Mouse (Mus musculus) heart, embryonic 14.5 days (tissue): ENCODE data around the gene Idh3g. TPM values are rescaled to one million over a fixed set of nuclear protein-coding genes. Genes with fewer than 3 reads are reported as not detected.

ENCODE experiments used
- ATAC-seq: fragments of 200-750 bp; cut with Nextera tagmentation; 2 replicates; pipeline ENCODE4 v1.8.0; 2017; ENCODE audit warnings: low read depth, moderate TSS enrichment; ENCODE audit not compliant: insufficient number of reproducible peaks, insufficient read depth, low FRiP score
- H3K27ac ChIP-seq, 2 experiments: fragments of 200-500 bp in 1 of 2; fragments of 300-500 bp in 1 of 2; sonication (generic) in 1 of 2; replicated peaks in 1 of 2; 2 replicates each; pipeline ENCODE4 v1.5.1; 2012 to 2014; ENCODE audit warnings: low read depth in 2 of 2, low read length in 2 of 2, control low read depth in 1 of 2, mild to moderate bottlenecking in 1 of 2, mixed read lengths in 1 of 2; ENCODE audit not compliant: control insufficient read depth in 1 of 2, insufficient read depth in 1 of 2
- H3K27me3 ChIP-seq: fragments of 300-500 bp; sonication (generic); 2 replicates; pipeline ENCODE4 v1.6.1; 2014; ENCODE audit warnings: mild to moderate bottlenecking, low read length, control low read depth; ENCODE audit not compliant: control insufficient read depth, insufficient read depth
- H3K36me3 ChIP-seq: fragments of 300-500 bp; sonication (generic); 2 replicates; pipeline ENCODE4 v1.6.1; 2014; ENCODE audit warnings: mild to moderate bottlenecking, control low read depth, low read length, mixed read lengths; ENCODE audit not compliant: control insufficient read depth, insufficient read depth
- H3K4me1 ChIP-seq, 2 experiments: fragments of 200-500 bp in 1 of 2; fragments of 300-500 bp in 1 of 2; sonication (generic) in 1 of 2; 2 replicates each; pipeline ENCODE4 v1.6.1; 2012 to 2014; ENCODE audit warnings: low read length in 2 of 2, control low read depth in 1 of 2, mixed read lengths in 1 of 2; ENCODE audit not compliant: control insufficient read depth in 2 of 2, insufficient read depth in 2 of 2
- H3K4me2 ChIP-seq: fragments of 300-500 bp; sonication (generic); 2 replicates; pipeline ENCODE4 v1.6.1; 2014; ENCODE audit warnings: mild to moderate bottlenecking, low read length
- H3K4me3 ChIP-seq, 2 experiments: fragments of 200-500 bp in 1 of 2; fragments of 300-500 bp in 1 of 2; sonication (generic) in 1 of 2; 2 replicates each; pipeline ENCODE4 v1.5.1; 2012 to 2014; ENCODE audit warnings: low read length in 2 of 2, mild to moderate bottlenecking in 2 of 2, control low read depth in 1 of 2, low read depth in 1 of 2, moderate library complexity in 1 of 2; ENCODE audit not compliant: control insufficient read depth in 1 of 2, insufficient read depth in 1 of 2
- H3K9ac ChIP-seq: fragments of 300-500 bp; sonication (generic); 2 replicates; pipeline ENCODE4 v1.6.1; 2014; ENCODE audit warnings: mild to moderate bottlenecking, low read length
- H3K9me3 ChIP-seq: fragments of 300-500 bp; sonication (generic); 2 replicates; pipeline ENCODE4 v1.6.1; 2016; ENCODE audit warnings: low read length, control low read depth; ENCODE audit not compliant: control insufficient read depth
- WGBS: fragments of 180-500 bp; shearing (Covaris S2); extraction: QIAGEN DNeasy Blood & Tissue Kit; methylation state at CpG from one replicate; pipeline ENCODE4 v1.1.7; 2014; 5-methylcytosine and 5-hydroxymethylcytosine counted together
- polyA plus RNA-seq: library from polyadenylated mRNA; unstranded; fragments of >200 nt; fragmentation: Nextera tagmentation; extraction: Ambion mirVana; gene quantifications from 2 replicates; pipeline ENCODE4 v1.2.1, GENCODE M21; 2014

Gene Idh3g
- 498 and 508 TPM in 2 replicates for polyA plus RNA-seq

DNA sequence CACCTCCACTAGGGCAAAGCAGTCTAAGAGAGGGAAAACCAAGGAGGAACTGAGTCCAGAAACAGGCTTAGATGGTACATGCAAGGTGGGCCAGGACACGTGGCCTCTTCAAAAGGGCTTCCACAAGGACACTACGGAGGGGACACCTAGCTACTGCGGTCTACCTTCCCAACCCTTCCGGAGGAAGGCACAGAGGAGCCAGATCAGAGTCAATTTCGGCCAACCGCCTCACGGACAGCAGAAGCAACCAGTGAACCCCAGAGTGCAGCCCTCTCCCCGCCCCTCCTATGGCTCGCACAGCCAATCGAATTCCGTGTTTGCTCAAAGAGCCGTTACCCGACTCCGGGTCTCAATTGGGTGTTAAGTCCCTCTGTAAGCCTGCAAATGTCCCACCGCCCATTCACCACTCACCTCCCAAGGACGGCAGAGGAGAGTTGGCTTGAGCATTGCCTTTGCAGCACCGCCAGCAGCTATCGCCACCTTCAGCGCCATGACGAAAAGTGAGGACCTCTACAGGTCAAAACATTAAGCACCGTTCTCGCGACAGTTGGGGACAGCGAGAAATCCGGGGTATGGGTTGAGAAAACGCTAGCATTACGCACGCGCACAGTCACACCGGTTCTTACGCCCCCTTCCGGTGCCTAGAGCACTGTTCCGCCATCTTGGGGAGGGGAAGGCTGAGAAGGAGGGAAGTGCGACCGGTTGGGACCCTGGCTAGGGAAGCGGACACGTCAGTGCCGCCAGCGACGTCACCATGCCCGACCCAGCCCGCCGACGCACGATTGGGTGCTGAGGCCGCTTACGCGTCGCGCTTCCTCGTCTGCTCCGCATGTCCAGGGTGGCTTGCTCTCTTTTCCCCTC, at the start of gene Idh3g, which contains the start of gene Ssr4:
Gene Idh3g (minus strand): TSS at position 534 of the 861 bp plus-strand sequence.
Gene Ssr4 (plus strand): TSS at position 665 of the 861 bp plus-strand sequence.
- Histone ChIP-seq H3K9me3 (no peaks in the 10 kb centered on the region), H3K27ac (peak within 1 kb of the TSS; percentile 93 to 96), H3K4me3 (peak within 1 kb of the TSS; percentile 60 to 75), H3K36me3 (peaks cover 32% of the 10 kb centered on the region), H3K4me1 (no peaks in the 10 kb centered on the region; a peak in 1 of 4 replicates), H3K4me2 (peak within 1 kb of the TSS; percentile 72), H3K9ac (peak within 1 kb of the TSS; percentile 85), H3K27me3 (no peaks in the 10 kb centered on the region)
- WGBS, result 11% methylated on average over 46 of the region's 52 CpGs
- peak; percentile 96 for ATAC-seq

DNA sequence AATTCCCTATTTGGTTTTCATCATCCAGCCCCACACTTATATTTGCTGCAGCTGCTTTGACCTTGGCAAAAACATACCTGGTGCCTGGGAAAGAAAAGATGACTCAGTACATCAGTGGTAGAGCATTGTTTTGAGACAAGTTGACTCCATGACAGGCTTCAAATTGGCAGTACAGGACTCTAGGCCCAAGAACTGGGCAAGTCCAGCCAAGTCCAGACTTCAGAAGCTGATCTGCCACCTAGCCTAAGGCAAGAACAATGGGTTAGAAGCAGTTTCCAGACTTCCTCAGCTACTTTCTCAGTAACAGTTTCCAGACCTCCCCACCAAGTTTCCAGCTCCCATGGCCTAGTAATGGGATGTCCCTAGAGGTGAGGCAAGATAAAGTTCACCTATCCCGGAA, 49.0 kb upstream of the Idh3g start:
- WGBS, result 91% methylated on average over 1 of the region's 1 CpGs
- no peak for ATAC-seq
- Histone ChIP-seq H3K36me3 (no peaks in the 10 kb centered on the region), H3K4me3 (no peak overlapping the region), H3K4me1 (no peaks in the 10 kb centered on the region), H3K9ac (no peak overlapping the region), H3K27ac (no peak overlapping the region), H3K4me2 (no peak overlapping the region), H3K27me3 (no peaks in the 10 kb centered on the region), H3K9me3 (no peaks in the 10 kb centered on the region)

DNA sequence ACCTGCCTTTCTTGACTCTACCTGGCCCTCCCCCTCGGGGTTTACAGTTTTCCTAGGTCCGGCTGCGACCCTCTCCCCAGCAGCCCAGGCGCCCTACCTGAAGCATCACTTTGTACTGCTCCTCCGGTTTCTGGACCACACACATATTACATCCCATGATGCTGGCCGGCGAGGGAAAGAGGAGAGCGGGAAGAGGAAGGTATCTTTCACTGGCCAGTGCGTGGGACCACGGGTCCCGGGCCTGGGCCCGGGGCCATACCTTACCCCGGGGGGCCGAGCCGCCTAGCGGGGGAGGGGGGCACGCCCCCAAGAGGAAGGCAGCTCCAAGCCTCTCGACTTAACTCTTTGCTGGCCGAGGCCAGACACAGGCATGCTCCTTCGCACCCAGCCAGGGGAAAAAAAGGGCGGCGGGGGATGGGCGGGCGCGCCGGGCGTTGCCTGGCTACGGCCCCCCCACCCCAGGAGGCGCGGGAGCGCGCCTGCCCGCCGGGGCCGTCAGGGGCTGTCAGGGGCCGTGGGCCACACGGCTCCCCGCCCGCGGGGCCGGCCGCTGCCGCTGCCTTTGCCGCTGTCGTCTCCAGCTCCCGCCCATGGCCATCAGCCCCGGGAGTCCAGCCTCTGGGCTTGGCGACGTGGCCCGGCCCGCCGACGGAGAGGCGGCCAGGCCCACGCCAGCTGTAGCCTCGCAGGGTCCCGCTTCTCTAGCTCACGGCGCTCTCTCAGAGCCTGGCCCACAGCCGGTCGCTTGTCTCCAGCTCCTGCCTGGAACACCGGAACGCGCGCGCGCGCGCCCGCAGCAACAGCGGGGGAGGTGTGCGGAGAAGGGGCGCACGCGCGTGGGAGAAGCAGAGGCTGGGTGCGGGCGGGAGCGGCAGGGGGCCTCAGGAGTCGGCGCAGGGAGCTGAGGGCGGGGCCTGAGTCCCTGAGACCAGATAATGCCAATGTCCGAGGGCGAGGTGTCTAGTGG, 37.8 kb upstream of the Idh3g start, which contains the start of gene Pdzd4:
Gene Pdzd4 (minus strand): TSS at position 785 of the 967 bp plus-strand sequence.
- Histone ChIP-seq H3K4me2 (peak within 1 kb of the TSS; percentile 83), H3K27ac (no peak within 1 kb of the TSS), H3K4me3 (peak within 1 kb of the TSS; percentile 59 to 66), H3K9ac (peak within 1 kb of the TSS; percentile 67), H3K9me3 (no peaks in the 10 kb centered on the region), H3K36me3 (no peaks in the 10 kb centered on the region), H3K4me1 (peaks cover 0 to 2% of the 10 kb centered on the region in 2 experiments; a peak in 1 of 4 replicates), H3K27me3 (peaks cover 21% of the 10 kb centered on the region)
- WGBS, result 13% methylated on average over 51 of the region's 84 CpGs
- ATAC-seq, result peak; percentile 56; the same call in 1 of the 2 replicates

DNA sequence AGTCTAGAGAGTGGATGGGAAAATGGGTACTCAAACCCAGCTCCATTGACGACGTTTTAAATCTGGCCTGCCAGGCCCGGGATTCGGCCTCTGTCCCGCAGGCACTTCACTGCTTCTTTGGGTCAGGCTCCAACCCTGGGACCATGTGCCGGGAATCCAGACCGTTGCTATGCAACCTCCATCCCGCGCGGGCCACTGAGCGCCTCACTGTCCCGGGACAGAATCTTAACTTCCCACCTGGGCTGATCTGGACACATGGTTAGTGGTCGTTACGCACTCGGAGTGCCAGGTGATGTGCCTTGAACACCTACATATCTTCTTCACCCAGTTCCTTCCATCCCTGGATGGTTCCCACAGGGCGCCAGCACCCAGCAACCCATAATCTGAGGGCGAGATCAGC, 37.0 kb upstream of the Idh3g start:
- no peak for ATAC-seq
- WGBS, result 14% methylated on average over 17 of the region's 17 CpGs
- Histone ChIP-seq H3K9ac (no peak overlapping the region), H3K4me1 (peaks cover 0 to 2% of the 10 kb centered on the region in 2 experiments; a peak in 1 of 4 replicates), H3K9me3 (no peaks in the 10 kb centered on the region), H3K4me3 (peak overlapping the region; percentile 59 to 66), H3K4me2 (peak overlapping the region; percentile 83), H3K36me3 (no peaks in the 10 kb centered on the region), H3K27me3 (peaks cover 21% of the 10 kb centered on the region), H3K27ac (no peak overlapping the region)

DNA sequence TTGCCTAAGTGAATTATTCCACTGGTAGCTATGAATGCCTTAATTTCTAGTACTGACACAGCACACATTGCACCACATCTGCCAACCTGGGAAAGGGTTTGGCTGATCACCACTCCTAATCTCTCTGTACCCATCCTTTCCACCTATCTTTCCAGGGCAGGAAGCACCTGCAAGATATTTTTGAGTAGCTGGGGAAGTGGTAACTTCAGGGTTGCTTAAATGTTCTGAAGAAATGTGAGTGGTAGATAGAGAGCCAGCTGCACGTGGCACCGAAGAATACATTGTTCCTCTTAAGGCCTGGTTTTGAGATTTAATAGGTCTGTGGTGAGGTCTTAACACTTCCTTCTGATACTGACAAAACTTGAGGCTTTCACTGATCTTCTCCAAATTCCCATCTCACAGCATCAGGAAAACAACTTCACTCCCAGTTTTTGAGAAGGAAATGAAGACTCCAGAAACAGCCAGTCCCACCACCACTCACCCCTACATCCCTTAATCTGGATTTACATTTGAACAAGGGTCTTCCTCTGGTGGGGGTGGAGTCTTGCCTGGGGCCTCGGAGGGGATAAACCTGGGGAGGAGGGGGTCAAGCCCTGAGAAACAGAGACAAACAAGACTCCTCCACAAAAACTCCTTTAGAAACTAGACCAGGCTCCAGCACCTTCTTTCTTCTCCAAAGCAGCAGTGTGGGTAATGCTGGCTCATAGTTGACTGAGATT, 30.1 kb upstream of the Idh3g start:
- H3K4me3 ChIP-seq, result no peak overlapping the region
- no peaks in the 10 kb centered on the region; a peak in 1 of 4 replicates for H3K4me1 ChIP-seq
- H3K4me2 ChIP-seq, result no peak overlapping the region
- WGBS, result 43% methylated on average over 3 of the region's 3 CpGs
- no peak overlapping the region for H3K9ac ChIP-seq
- no peaks in the 10 kb centered on the region for H3K36me3 ChIP-seq
- no peaks in the 10 kb centered on the region for H3K27me3 ChIP-seq
- no peaks in the 10 kb centered on the region for H3K9me3 ChIP-seq
- H3K27ac ChIP-seq, result no peak overlapping the region
- ATAC-seq, result no peak

DNA sequence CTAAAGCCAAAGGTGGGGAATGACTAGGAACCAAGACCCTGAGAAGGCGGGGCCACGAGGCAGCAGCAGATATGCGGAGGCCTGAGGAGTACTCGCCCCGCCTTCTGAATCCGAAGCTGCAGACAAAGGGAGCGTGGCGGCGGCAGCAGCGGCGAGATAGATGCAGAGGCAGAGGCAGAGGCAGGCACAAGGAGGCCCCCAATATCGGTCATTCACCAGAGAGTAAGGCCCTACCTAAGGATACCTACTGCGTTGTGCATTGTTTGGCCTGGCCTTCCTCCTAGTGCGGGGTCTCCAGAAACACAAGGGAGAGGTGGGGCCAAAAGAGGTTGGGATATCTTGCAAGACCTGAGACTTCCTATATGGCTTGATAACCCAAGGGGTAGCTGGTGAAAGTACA, 28.4 kb upstream of the Idh3g start:
- Histone ChIP-seq H3K36me3 (no peaks in the 10 kb centered on the region), H3K27me3 (no peaks in the 10 kb centered on the region), H3K27ac (no peak overlapping the region), H3K4me3 (peak overlapping the region; percentile 20 to 21; a peak in 3 of 4 replicates), H3K4me2 (peak overlapping the region; percentile 54), H3K9ac (peak overlapping the region; percentile 58), H3K9me3 (no peaks in the 10 kb centered on the region), H3K4me1 (no peaks in the 10 kb centered on the region; a peak in 1 of 4 replicates)
- 14% methylated on average over 12 of the region's 14 CpGs for WGBS
- ATAC-seq, result no peak

DNA sequence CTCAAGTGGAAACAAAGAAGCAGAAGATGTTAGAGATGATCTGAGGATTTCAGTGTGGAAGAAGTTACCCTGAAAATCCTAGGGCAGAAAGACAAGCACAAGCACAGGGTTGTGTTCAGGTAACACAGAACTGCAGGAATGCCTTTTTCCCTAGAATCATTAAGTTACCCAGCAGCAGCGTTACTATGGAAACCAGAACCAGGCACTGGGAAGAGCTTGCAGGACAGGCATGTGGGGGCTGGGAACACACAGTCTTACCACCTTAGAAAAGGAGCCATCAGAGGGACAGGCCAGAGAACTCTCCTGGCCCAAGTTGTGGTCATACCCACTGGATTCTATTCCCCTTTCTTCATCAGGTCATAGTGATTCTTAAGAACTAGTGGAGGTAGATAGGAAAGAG, 19.1 kb upstream of the Idh3g start:
- H3K4me2 ChIP-seq, result no peak overlapping the region
- no peak overlapping the region for H3K4me3 ChIP-seq
- no peaks in the 10 kb centered on the region for H3K4me1 ChIP-seq
- H3K9me3 ChIP-seq, result no peaks in the 10 kb centered on the region
- H3K27ac ChIP-seq, result no peak overlapping the region
- no peak overlapping the region for H3K9ac ChIP-seq
- 63% methylated on average over 1 of the region's 1 CpGs for WGBS
- no peak for ATAC-seq
- no peaks in the 10 kb centered on the region for H3K27me3 ChIP-seq
- H3K36me3 ChIP-seq, result no peaks in the 10 kb centered on the region
